Mouse (Mus musculus) myocyte (in vitro differentiated cells): ENCODE results near the gene Mns1. TPM values are rescaled to one million over a fixed set of nuclear protein-coding genes. Genes with fewer than 3 reads are reported as not detected.
A peak's percentile ranks its signal among the peaks of the same experiment; 100 is the strongest.

Source experiments
- H3K27me3 ChIP-seq: one replicate; pipeline ENCODE4 v1.6.1; 2011; ENCODE audit not compliant: control insufficient read depth, insufficient read depth, insufficient read length
- H3K36me3 ChIP-seq: one replicate; pipeline ENCODE4 v1.6.1; 2011; ENCODE audit not compliant: control insufficient read depth, insufficient read depth
- H3K4me2 ChIP-seq: one replicate; pipeline ENCODE4 v1.6.1; 2011; ENCODE audit warnings: low read depth, control low read depth
- H3K4me3 ChIP-seq: one replicate; pipeline ENCODE4 v1.5.1; 2011; ENCODE audit warnings: mild to moderate bottlenecking, control low read depth, moderate library complexity
- H3K79me2 ChIP-seq: one replicate; pipeline ENCODE4 v1.6.1; 2011; ENCODE audit not compliant: control insufficient read depth, insufficient read depth
- H3ac ChIP-seq: one replicate; pipeline ENCODE4 v1.6.1; 2011; ENCODE audit not compliant: control insufficient read depth, insufficient read length
- CEBPB ChIP-seq: IDR thresholded peaks from 2 replicates; pipeline ENCODE4 v1.6.1; 2011; ENCODE audit warnings: mild to moderate bottlenecking, moderate library complexity; ENCODE audit not compliant: poor library complexity, insufficient read depth, severe bottlenecking
- E2F4 ChIP-seq: IDR thresholded peaks from one replicate; pipeline ENCODE4 v1.6.1; 2011; ENCODE audit warnings: mild to moderate bottlenecking, control low read depth, moderate library complexity; ENCODE audit not compliant: insufficient read depth
- MAX ChIP-seq: IDR thresholded peaks from one replicate; pipeline ENCODE4 v1.6.1; 2011; ENCODE audit warnings: low read depth, mild to moderate bottlenecking, control low read depth
- MYOD1 ChIP-seq, 3 experiments: IDR thresholded peaks; one replicate each; pipeline ENCODE4 v1.6.1; 2011; ENCODE audit warnings: control low read depth in 2 of 3, low read depth in 2 of 3, mild to moderate bottlenecking in 2 of 3, moderate library complexity in 1 of 3; ENCODE audit not compliant: insufficient read length in 2 of 3, control insufficient read depth in 1 of 3
- MYOG ChIP-seq, 3 experiments: IDR thresholded peaks; one replicate each; pipeline ENCODE4 v1.6.1; 2011; ENCODE audit warnings: control low read depth in 2 of 3, low read depth in 2 of 3, mild to moderate bottlenecking in 2 of 3; ENCODE audit not compliant: insufficient read length in 2 of 3, control insufficient read depth in 1 of 3, insufficient read depth in 1 of 3
- POLR2A ChIP-seq: IDR thresholded peaks from one replicate; pipeline ENCODE4 v1.6.1; 2011; ENCODE audit warnings: low read depth, mild to moderate bottlenecking, control low read depth, moderate library complexity; ENCODE audit not compliant: insufficient read length
- POLR2AphosphoS2 ChIP-seq: IDR thresholded peaks from one replicate; pipeline ENCODE4 v1.6.1; 2011; ENCODE audit warnings: low read depth, control low read depth; ENCODE audit not compliant: insufficient read length
- REST ChIP-seq: IDR thresholded peaks from one replicate; pipeline ENCODE4 v1.6.1; 2011; ENCODE audit warnings: mild to moderate bottlenecking, control low read depth, moderate library complexity; ENCODE audit not compliant: insufficient read depth, insufficient read length
- SRF ChIP-seq: IDR thresholded peaks from one replicate; pipeline ENCODE4 v1.6.1; 2011; ENCODE audit warnings: low read depth; ENCODE audit not compliant: control insufficient read depth, insufficient read length
- TCF12 ChIP-seq: IDR thresholded peaks from one replicate; pipeline ENCODE4 v1.6.1; 2011; ENCODE audit warnings: mild to moderate bottlenecking, control low read depth; ENCODE audit not compliant: poor library complexity, insufficient read depth, severe bottlenecking
- TCF3 ChIP-seq: IDR thresholded peaks from one replicate; pipeline ENCODE4 v1.6.1; 2011; ENCODE audit warnings: low read depth, control low read depth; ENCODE audit not compliant: insufficient read length
- USF1 ChIP-seq: IDR thresholded peaks from one replicate; pipeline ENCODE4 v1.6.1; 2011; ENCODE audit warnings: low read depth, mild to moderate bottlenecking, control low read depth, moderate library complexity
- polyA plus RNA-seq: library from polyadenylated mRNA; unstranded; fragments of >200 nt; fragmentation: generic; extraction: Trizol; gene quantifications from one replicate; pipeline ENCODE4 v1.2.1, GENCODE M21; 2012; ENCODE audit warnings: missing spikeins

Gene Mns1
- polyA plus RNA-seq, 1 experiment = 0.62 TPM

- Histone ChIP-seq H3K36me3 (no peaks in the 10 kb centered on the region), H3ac (no peak overlapping the region), H3K79me2 (no peaks in the 10 kb centered on the region), H3K4me2 (no peak overlapping the region), H3K4me3 (no peak overlapping the region), H3K27me3 (no peaks in the 10 kb centered on the region)
- no peak for TF ChIP-seq POLR2AphosphoS2
- no peak for TF ChIP-seq POLR2A
These were observed 2.5 kb downstream of the Mns1 start for GRCm38 (mm10) chr9:72440358-72440757.

- H3K4me2 ChIP-seq = no peak overlapping the region
- TF ChIP-seq TCF12 = no peak
- TF ChIP-seq TCF3 = no peak
- no peak for TF ChIP-seq SRF
- no peak for TF ChIP-seq MYOG (IDR thresholded peaks at IDR 0.05; ENCODE audit: control insufficient read depth in 1 of 3, insufficient read depth in 1 of 3, insufficient read length in 2 of 3, low read depth in 2 of 3)
- TF ChIP-seq MYOD1 (IDR thresholded peaks at IDR 0.05; ENCODE audit: control insufficient read depth in 1 of 3, insufficient read length in 2 of 3, low read depth in 2 of 3) = no peak
- no peak for TF ChIP-seq MAX
- TF ChIP-seq REST = no peak
- no peak for TF ChIP-seq E2F4
- no peak for TF ChIP-seq POLR2AphosphoS2
- TF ChIP-seq CEBPB = no peak
- no peak for TF ChIP-seq POLR2A
- no peak for TF ChIP-seq USF1
- H3ac ChIP-seq = no peak overlapping the region
These were observed 3.4 kb downstream of the Mns1 start for GRCm38 (mm10) chr9:72440948-72441926.

GRCm38 (mm10) chr9:72441927-72442715 lies 4.3 kb downstream of the Mns1 start:
- H3K4me2 ChIP-seq = no peak overlapping the region
- no peak overlapping the region for H3K4me3 ChIP-seq
- H3K79me2 ChIP-seq = no peaks in the 10 kb centered on the region
- H3ac ChIP-seq = no peak overlapping the region
- no peaks in the 10 kb centered on the region for H3K36me3 ChIP-seq
- H3K27me3 ChIP-seq = no peaks in the 10 kb centered on the region
- TF ChIP-seq REST = no peak
- TF ChIP-seq POLR2A = no peak

More at GRCm38 (mm10) chr9:72440948-72441926, 3.4 kb downstream of the Mns1 start:
- H3K27me3 ChIP-seq = no peaks in the 10 kb centered on the region
- H3K36me3 ChIP-seq = no peaks in the 10 kb centered on the region
- H3K79me2 ChIP-seq = no peaks in the 10 kb centered on the region
- H3K4me3 ChIP-seq = no peak overlapping the region

GRCm38 (mm10) chr9:72448026-72448425 lies 10.2 kb downstream of the Mns1 start:
- no peaks in the 10 kb centered on the region for H3K36me3 ChIP-seq
- no peak overlapping the region for H3K4me3 ChIP-seq
- no peak overlapping the region for H3ac ChIP-seq
- TF ChIP-seq REST = no peak
- no peak for TF ChIP-seq MAX
- TF ChIP-seq MYOD1 (IDR thresholded peaks at IDR 0.05; ENCODE audit: control insufficient read depth in 1 of 3, insufficient read length in 2 of 3, low read depth in 2 of 3) = no peak
- no peak for TF ChIP-seq CEBPB
- TF ChIP-seq TCF12 = no peak
- no peak for TF ChIP-seq USF1
- no peak for TF ChIP-seq E2F4
- TF ChIP-seq SRF = no peak
- TF ChIP-seq MYOG (IDR thresholded peaks at IDR 0.05; ENCODE audit: control insufficient read depth in 1 of 3, insufficient read depth in 1 of 3, insufficient read length in 2 of 3, low read depth in 2 of 3) = no peak
- TF ChIP-seq POLR2A = no peak
- TF ChIP-seq POLR2AphosphoS2 = no peak
- no peak for TF ChIP-seq TCF3
- H3K79me2 ChIP-seq = no peaks in the 10 kb centered on the region
- peak overlapping the region; percentile 88 for H3K4me2 ChIP-seq
- H3K27me3 ChIP-seq = no peaks in the 10 kb centered on the region

GRCm38 (mm10) chr9:72449367-72449766 lies 11.6 kb downstream of the Mns1 start:
- Histone ChIP-seq H3K27me3 (no peaks in the 10 kb centered on the region), H3K36me3 (no peaks in the 10 kb centered on the region), H3K79me2 (no peaks in the 10 kb centered on the region), H3K4me2 (peak overlapping the region; percentile 88), H3K4me3 (no peak overlapping the region), H3ac (no peak overlapping the region)
- TF ChIP-seq E2F4 (no peak), REST (no peak), CEBPB (no peak), POLR2AphosphoS2 (no peak), MAX (no peak), POLR2A (no peak), MYOD1 (IDR thresholded peaks at IDR 0.05; ENCODE audit: control insufficient read depth in 1 of 3, insufficient read length in 2 of 3, low read depth in 2 of 3) (no peak), TCF3 (no peak), MYOG (IDR thresholded peaks at IDR 0.05; ENCODE audit: control insufficient read depth in 1 of 3, insufficient read depth in 1 of 3, insufficient read length in 2 of 3, low read depth in 2 of 3) (no peak), TCF12 (no peak), USF1 (no peak), SRF (no peak)
